Mouse (Mus musculus) urinary bladder, postnatal 10 days (tissue): ENCODE measurements around the gene Xrcc2.

Source experiments
- DNase-seq: peaks from one replicate; pipeline ENCODE4 v3.0.0; 2022; ENCODE audit warnings: low spot score

Xrcc2 gene

GRCm38 (mm10) chr5:25671051-25671450 is 34.6 kb downstream of the Xrcc2 start:
- no peak for DNase-seq

- DNase-seq = no peak
Measured at GRCm38 (mm10) chr5:25668306-25668705, 37.3 kb downstream of the Xrcc2 start.

GRCm38 (mm10) chr5:25666684-25667083 is 38.9 kb downstream of the Xrcc2 start:
- no peak for DNase-seq

GRCm38 (mm10) chr5:25666108-25666507 is 39.5 kb downstream of the Xrcc2 start:
- DNase-seq = no peak

GRCm38 (mm10) chr5:25665516-25665915 is 40.1 kb downstream of the Xrcc2 start:
- no peak for DNase-seq

- DNase-seq = no peak
Measured at GRCm38 (mm10) chr5:25663165-25663564, 42.5 kb downstream of the Xrcc2 start.

- DNase-seq = no peak
Measured at GRCm38 (mm10) chr5:25654578-25654987, 51.0 kb downstream of the Xrcc2 start.

- DNase-seq = no peak
Measured at GRCm38 (mm10) chr5:25653377-25653776, 52.2 kb downstream of the Xrcc2 start.

GRCm38 (mm10) chr5:25652435-25652834 is 53.2 kb downstream of the Xrcc2 start:
- DNase-seq = no peak

- no peak for DNase-seq
Measured at GRCm38 (mm10) chr5:25645661-25646364, 59.8 kb downstream of the Xrcc2 start.

- no peak for DNase-seq
Measured at GRCm38 (mm10) chr5:25644509-25644908, 61.1 kb downstream of the Xrcc2 start.

GRCm38 (mm10) chr5:25642741-25643140 is 62.9 kb downstream of the Xrcc2 start:
- no peak for DNase-seq
